Mouse (Mus musculus) heart, adult 2 months (tissue): Measurements from ENCODE around the gene Rnf223.

Experiments
- CTCF ChIP-seq: fragments of 200-600 bp; IDR thresholded peaks from 2 replicates; pipeline ENCODE4 v1.8.1; 2022; ENCODE audit warnings: antibody characterized with exemption, mild to moderate bottlenecking, moderate library complexity
- EP300 ChIP-seq: fragments of 200-500 bp; IDR thresholded peaks from 2 replicates; pipeline ENCODE4 v1.6.1; 2011; ENCODE audit warnings: low read depth, low read length, control low read depth; ENCODE audit not compliant: insufficient read depth
- POLR2A ChIP-seq: fragments of 200-500 bp; IDR thresholded peaks from 2 replicates; pipeline ENCODE4 v1.6.1; 2011; ENCODE audit warnings: mild to moderate bottlenecking, low read depth, low read length, control low read depth; ENCODE audit not compliant: insufficient read depth

GRCm38 (mm10) chr4:156091236-156091635 lies 39.1 kb upstream of the Rnf223 start:
- no peak for TF ChIP-seq POLR2A
- no peak for TF ChIP-seq CTCF
- no peak for TF ChIP-seq EP300
